Mouse (Mus musculus) CD4-positive naive resting alpha-beta T cell, adult 57 days (primary cell): Measurements from ENCODE around the gene Ugt8a. TPM values are rescaled to one million over a fixed set of nuclear protein-coding genes. Genes with fewer than 3 reads are reported as not detected.

ENCODE experiments used
- total RNA-seq: library from RNA; stranded (reverse); gene quantifications from one replicate; pipeline ENCODE4 v1.2.4, GENCODE M21; 2023

Gene Ugt8a
- total RNA-seq, result not detected

GRCm38 (mm10) chr3:125938092-125938755 is at the start of gene Ugt8a:
Gene Ugt8a, minus strand, starts transcription at chr3:125938619.

